Mouse (Mus musculus): ENCODE measurements around the gene Glb1. TPM values are rescaled to one million over a fixed set of nuclear protein-coding genes. Genes with fewer than 3 reads are reported as not detected.

Glb1 gene
- polyA plus RNA-seq, 1 experiment from 2014 or later = 23.3 TPM

- H3K27ac ChIP-seq (replicated peaks; ENCODE audit: low read depth, low read length) = no peak overlapping the region
- no peak for DNase-seq (ENCODE audit: low spot score)
- no peaks in the 10 kb centered on the region for H3K27me3 ChIP-seq (ENCODE audit: control insufficient read depth, insufficient read depth, low read length)
- no peaks in the 10 kb centered on the region for H3K4me1 ChIP-seq (ENCODE audit: control insufficient read depth, insufficient read depth, low read length)
- H3K9me3 ChIP-seq (replicated peaks; ENCODE audit: control insufficient read depth, low read length) = no peaks in the 10 kb centered on the region
- H3K36me3 ChIP-seq (replicated peaks; ENCODE audit: control insufficient read depth, insufficient read depth, low read depth, low read length) = no peaks in the 10 kb centered on the region
- no peak for ATAC-seq (replicated peaks; ENCODE audit: insufficient number of reproducible peaks, low FRiP score, low TSS enrichment, low read depth)
- no peak overlapping the region for H3K4me2 ChIP-seq (ENCODE audit: low read depth, low read length)
- 78% methylated on average over 12 of the region's 12 CpGs for WGBS
- H3K4me3 ChIP-seq (ENCODE audit: low read depth, low read length) = no peak overlapping the region
- no peak overlapping the region; the same call in 1 of the 2 replicates for H3K9ac ChIP-seq (replicated peaks; ENCODE audit: low read length)
Measured at GRCm38 (mm10) chr9:114379871-114380270, 21.0 kb upstream of the Glb1 start.

- 67% methylated on average over 17 of the region's 17 CpGs for WGBS
- H3K27ac ChIP-seq (replicated peaks; ENCODE audit: low read depth, low read length) = no peak overlapping the region
- no peak overlapping the region for H3K9ac ChIP-seq (replicated peaks; ENCODE audit: low read length)
- H3K9me3 ChIP-seq (replicated peaks; ENCODE audit: control insufficient read depth, low read length) = no peaks in the 10 kb centered on the region
- H3K4me3 ChIP-seq (ENCODE audit: low read depth, low read length) = no peak overlapping the region
- no peaks in the 10 kb centered on the region for H3K36me3 ChIP-seq (replicated peaks; ENCODE audit: control insufficient read depth, insufficient read depth, low read depth, low read length)
- H3K4me1 ChIP-seq (ENCODE audit: control insufficient read depth, insufficient read depth, low read length) = no peaks in the 10 kb centered on the region
- no peaks in the 10 kb centered on the region for H3K27me3 ChIP-seq (ENCODE audit: control insufficient read depth, insufficient read depth, low read length)
- peak; percentile 81 for DNase-seq (ENCODE audit: low spot score)
- peak; percentile 68; the same call in 1 of the 2 replicates for ATAC-seq (replicated peaks; ENCODE audit: insufficient number of reproducible peaks, low FRiP score, low TSS enrichment, low read depth)
- no peak overlapping the region for H3K4me2 ChIP-seq (ENCODE audit: low read depth, low read length)
Measured at GRCm38 (mm10) chr9:114380881-114381733, 19.8 kb upstream of the Glb1 start.

- WGBS = 89% methylated on average over 17 of the region's 17 CpGs
Measured at GRCm38 (mm10) chr9:114382936-114383710, 17.8 kb upstream of the Glb1 start.

GRCm38 (mm10) chr9:114384691-114385090 lies 16.2 kb upstream of the Glb1 start:
- Histone ChIP-seq H3K4me1 (ENCODE audit: control insufficient read depth, insufficient read depth, low read length) (no peaks in the 10 kb centered on the region; the same call in 1 of the 2 replicates), H3K27ac (replicated peaks; ENCODE audit: low read depth, low read length) (no peak overlapping the region), H3K36me3 (replicated peaks; ENCODE audit: control insufficient read depth, insufficient read depth, low read depth, low read length) (no peaks in the 10 kb centered on the region), H3K9ac (replicated peaks; ENCODE audit: low read length) (no peak overlapping the region), H3K9me3 (replicated peaks; ENCODE audit: control insufficient read depth, low read length) (no peaks in the 10 kb centered on the region), H3K4me3 (ENCODE audit: low read depth, low read length) (no peak overlapping the region), H3K27me3 (ENCODE audit: control insufficient read depth, insufficient read depth, low read length) (no peaks in the 10 kb centered on the region), H3K4me2 (ENCODE audit: low read depth, low read length) (no peak overlapping the region)
- WGBS = 92% methylated on average over 24 of the region's 24 CpGs
- no peak for ATAC-seq (replicated peaks; ENCODE audit: insufficient number of reproducible peaks, low FRiP score, low TSS enrichment, low read depth)
- no peak for DNase-seq (ENCODE audit: low spot score)

More at GRCm38 (mm10) chr9:114382936-114383710, 17.8 kb upstream of the Glb1 start:
- Histone ChIP-seq H3K36me3 (replicated peaks; ENCODE audit: control insufficient read depth, insufficient read depth, low read depth, low read length) (no peaks in the 10 kb centered on the region), H3K27ac (replicated peaks; ENCODE audit: low read depth, low read length) (no peak overlapping the region), H3K4me3 (ENCODE audit: low read depth, low read length) (no peak overlapping the region), H3K4me1 (ENCODE audit: control insufficient read depth, insufficient read depth, low read length) (no peaks in the 10 kb centered on the region), H3K9ac (replicated peaks; ENCODE audit: low read length) (no peak overlapping the region), H3K9me3 (replicated peaks; ENCODE audit: control insufficient read depth, low read length) (no peaks in the 10 kb centered on the region), H3K4me2 (ENCODE audit: low read depth, low read length) (no peak overlapping the region), H3K27me3 (ENCODE audit: control insufficient read depth, insufficient read depth, low read length) (no peaks in the 10 kb centered on the region)
- DNase-seq (ENCODE audit: low spot score) (no peak), ATAC-seq (replicated peaks; ENCODE audit: insufficient number of reproducible peaks, low FRiP score, low TSS enrichment, low read depth) (no peak)

GRCm38 (mm10) chr9:114385160-114385559 lies 15.7 kb upstream of the Glb1 start:
- no peak overlapping the region for H3K4me3 ChIP-seq (ENCODE audit: low read depth, low read length)
- no peak overlapping the region for H3K9ac ChIP-seq (replicated peaks; ENCODE audit: low read length)
- H3K4me2 ChIP-seq (ENCODE audit: low read depth, low read length) = no peak overlapping the region
- 96% methylated on average over 10 of the region's 10 CpGs for WGBS
- DNase-seq (ENCODE audit: low spot score) (no peak), ATAC-seq (replicated peaks; ENCODE audit: insufficient number of reproducible peaks, low FRiP score, low TSS enrichment, low read depth) (no peak)
- no peaks in the 10 kb centered on the region; the same call in 1 of the 2 replicates for H3K4me1 ChIP-seq (ENCODE audit: control insufficient read depth, insufficient read depth, low read length)
- no peaks in the 10 kb centered on the region for H3K9me3 ChIP-seq (replicated peaks; ENCODE audit: control insufficient read depth, low read length)
- no peaks in the 10 kb centered on the region for H3K36me3 ChIP-seq (replicated peaks; ENCODE audit: control insufficient read depth, insufficient read depth, low read depth, low read length)
- H3K27ac ChIP-seq (replicated peaks; ENCODE audit: low read depth, low read length) = no peak overlapping the region
- no peaks in the 10 kb centered on the region for H3K27me3 ChIP-seq (ENCODE audit: control insufficient read depth, insufficient read depth, low read length)

- Histone ChIP-seq H3K4me2 (ENCODE audit: low read depth, low read length) (no peak overlapping the region), H3K27me3 (ENCODE audit: control insufficient read depth, insufficient read depth, low read length) (no peaks in the 10 kb centered on the region), H3K4me1 (ENCODE audit: control insufficient read depth, insufficient read depth, low read length) (no peaks in the 10 kb centered on the region; the same call in 1 of the 2 replicates), H3K4me3 (ENCODE audit: low read depth, low read length) (no peak overlapping the region), H3K9me3 (replicated peaks; ENCODE audit: control insufficient read depth, low read length) (no peaks in the 10 kb centered on the region), H3K27ac (replicated peaks; ENCODE audit: low read depth, low read length) (no peak overlapping the region), H3K9ac (replicated peaks; ENCODE audit: low read length) (no peak overlapping the region), H3K36me3 (replicated peaks; ENCODE audit: control insufficient read depth, insufficient read depth, low read depth, low read length) (no peaks in the 10 kb centered on the region)
- no peak for ATAC-seq (replicated peaks; ENCODE audit: insufficient number of reproducible peaks, low FRiP score, low TSS enrichment, low read depth)
- no peak for DNase-seq (ENCODE audit: low spot score)
- 75% methylated on average over 6 of the region's 6 CpGs for WGBS
Measured at GRCm38 (mm10) chr9:114387086-114387485, 13.8 kb upstream of the Glb1 start.

- DNase-seq (ENCODE audit: low spot score) = no peak
- no peaks in the 10 kb centered on the region; the same call in 1 of the 2 replicates for H3K4me1 ChIP-seq (ENCODE audit: control insufficient read depth, insufficient read depth, low read length)
- H3K27ac ChIP-seq (replicated peaks; ENCODE audit: low read depth, low read length) = no peak overlapping the region
- no peak overlapping the region for H3K4me3 ChIP-seq (ENCODE audit: low read depth, low read length)
- WGBS = 81% methylated on average over 8 of the region's 8 CpGs
- H3K27me3 ChIP-seq (ENCODE audit: control insufficient read depth, insufficient read depth, low read length) = no peaks in the 10 kb centered on the region
- H3K36me3 ChIP-seq (replicated peaks; ENCODE audit: control insufficient read depth, insufficient read depth, low read depth, low read length) = no peaks in the 10 kb centered on the region
- no peak for ATAC-seq (replicated peaks; ENCODE audit: insufficient number of reproducible peaks, low FRiP score, low TSS enrichment, low read depth)
- H3K9ac ChIP-seq (replicated peaks; ENCODE audit: low read length) = no peak overlapping the region
- H3K9me3 ChIP-seq (replicated peaks; ENCODE audit: control insufficient read depth, low read length) = no peaks in the 10 kb centered on the region
- no peak overlapping the region for H3K4me2 ChIP-seq (ENCODE audit: low read depth, low read length)
Measured at GRCm38 (mm10) chr9:114388288-114388687, 12.6 kb upstream of the Glb1 start.
